Mouse (Mus musculus): Measurements from ENCODE around the gene Ankrd44.
"Not testable (repeated sequence)": the region's sequence is repeated elsewhere in the genome, so short reads cannot be mapped to it uniquely, and the experiment has no call there.

Gene Ankrd44

GRCm38 (mm10) chr1:54925971-54926771 lies at the start of gene Ankrd44:
Gene Ankrd44, minus strand, starts transcription at chr1:54926387.
- DNase-seq (ENCODE audit: extremely low read depth, low read depth, low spot score) = no peak

GRCm38 (mm10) chr1:54971687-54972404 lies 45.7 kb upstream of the Ankrd44 start:
- DNase-seq (ENCODE audit: extremely low read depth, low read depth, low spot score) = no peak

- no peak for DNase-seq (ENCODE audit: extremely low read depth, low read depth, low spot score)
Measured at GRCm38 (mm10) chr1:54966858-54967257, 40.7 kb upstream of the Ankrd44 start.

GRCm38 (mm10) chr1:54965159-54965995 lies 39.2 kb upstream of the Ankrd44 start:
- no peak for DNase-seq (ENCODE audit: extremely low read depth, low read depth, low spot score)

- no peak for DNase-seq (ENCODE audit: extremely low read depth, low read depth, low spot score)
Measured at GRCm38 (mm10) chr1:54961724-54962123, 35.5 kb upstream of the Ankrd44 start.

GRCm38 (mm10) chr1:54960613-54961165 lies 34.5 kb upstream of the Ankrd44 start:
- no peak for DNase-seq (ENCODE audit: extremely low read depth, low read depth, low spot score)

GRCm38 (mm10) chr1:54958525-54958924 lies 32.3 kb upstream of the Ankrd44 start:
- no peak for DNase-seq (ENCODE audit: extremely low read depth, low read depth, low spot score)

GRCm38 (mm10) chr1:54956995-54957394 lies 30.8 kb upstream of the Ankrd44 start:
- not testable (repeated sequence) for DNase-seq (ENCODE audit: extremely low read depth, low read depth, low spot score)

- DNase-seq (ENCODE audit: extremely low read depth, low read depth, low spot score) = no peak
Measured at GRCm38 (mm10) chr1:54954856-54955255, 28.7 kb upstream of the Ankrd44 start.

GRCm38 (mm10) chr1:54944648-54945047 lies 18.5 kb upstream of the Ankrd44 start:
- DNase-seq (ENCODE audit: extremely low read depth, low read depth, low spot score) = no peak

- DNase-seq (ENCODE audit: extremely low read depth, low read depth, low spot score) = no peak
Measured at GRCm38 (mm10) chr1:54935466-54935865, 9.3 kb upstream of the Ankrd44 start.

- DNase-seq (ENCODE audit: extremely low read depth, low read depth, low spot score) = no peak
Measured at GRCm38 (mm10) chr1:54934911-54935310, 8.7 kb upstream of the Ankrd44 start.

GRCm38 (mm10) chr1:54933646-54934045 lies 7.5 kb upstream of the Ankrd44 start:
- no peak for DNase-seq (ENCODE audit: extremely low read depth, low read depth, low spot score)

- no peak for DNase-seq (ENCODE audit: extremely low read depth, low read depth, low spot score)
Measured at GRCm38 (mm10) chr1:54932456-54933115, 6.4 kb upstream of the Ankrd44 start.

- no peak for DNase-seq (ENCODE audit: extremely low read depth, low read depth, low spot score)
Measured at GRCm38 (mm10) chr1:54931231-54931630, 5.0 kb upstream of the Ankrd44 start.

GRCm38 (mm10) chr1:54930670-54931200 lies 4.5 kb upstream of the Ankrd44 start:
- DNase-seq (ENCODE audit: extremely low read depth, low read depth, low spot score) = no peak

- DNase-seq (ENCODE audit: extremely low read depth, low read depth, low spot score) = no peak
Measured at GRCm38 (mm10) chr1:54925451-54925934, 694 bp downstream of the Ankrd44 start.

- DNase-seq (ENCODE audit: extremely low read depth, low read depth, low spot score) = no peak
Measured at GRCm38 (mm10) chr1:54924760-54925159, 1.4 kb downstream of the Ankrd44 start.

- DNase-seq (ENCODE audit: extremely low read depth, low read depth, low spot score) = no peak
Measured at GRCm38 (mm10) chr1:54924309-54924685, 1.9 kb downstream of the Ankrd44 start.
